Mouse (Mus musculus) frontal cortex, postnatal 25 days (tissue): Measurements from ENCODE around the gene Zfyve16.

Experiments used
- DNase-seq, 2 experiments: peaks; one replicate each; pipeline ENCODE4 v3.0.0; 2022; ENCODE audit warnings: low spot score in 2 of 2

Gene Zfyve16

DNA sequence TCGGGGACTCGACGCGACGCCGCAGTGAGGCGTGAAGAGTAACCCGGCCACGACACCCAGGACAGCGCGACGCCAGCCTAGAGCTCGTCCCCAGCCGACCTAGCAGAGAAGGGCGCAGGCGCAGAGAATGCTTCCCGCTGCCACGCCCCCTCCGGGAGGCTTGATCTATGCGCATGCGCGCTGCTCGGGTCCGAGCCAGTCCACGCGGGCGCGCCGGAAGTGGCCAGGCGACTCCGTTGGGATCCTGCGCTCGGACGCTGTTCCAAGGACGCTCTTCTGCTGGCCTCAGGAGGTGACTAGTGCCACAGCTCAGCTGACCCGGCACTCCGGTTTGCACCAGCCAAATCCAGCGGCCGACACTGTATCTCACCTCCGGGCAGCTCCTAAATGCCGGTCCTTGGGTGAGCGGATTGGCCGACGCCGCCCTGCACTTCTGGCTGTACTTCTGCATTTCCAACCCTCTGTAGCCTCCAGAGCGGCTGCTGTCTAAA is at the start of gene Zfyve16:
Gene Zfyve16, minus strand, starts transcription at position 148 of the 491 bp plus-strand sequence.
- peak; percentile 96 to 97 for DNase-seq

DNA sequence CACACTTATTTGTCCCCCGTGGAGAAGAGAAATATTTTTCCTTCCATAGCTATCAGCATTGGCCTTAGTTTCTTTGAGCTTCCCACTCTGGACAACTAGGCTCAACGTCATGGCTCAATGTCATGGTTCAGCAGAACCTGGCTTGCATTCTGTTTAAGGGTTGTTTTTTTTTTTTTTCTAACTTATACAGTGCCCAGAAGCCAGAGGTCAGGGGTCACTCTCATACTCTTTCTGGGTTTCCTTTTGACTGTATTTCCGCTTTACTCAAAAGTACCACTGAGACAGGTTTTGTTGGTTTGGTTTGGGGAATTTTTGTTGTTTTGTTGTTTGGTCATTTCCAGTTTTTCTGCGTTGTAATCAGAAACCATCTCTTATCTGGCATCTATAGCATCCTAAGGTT is 47.5 kb upstream of the Zfyve16 start:
- DNase-seq, result no peak

DNA sequence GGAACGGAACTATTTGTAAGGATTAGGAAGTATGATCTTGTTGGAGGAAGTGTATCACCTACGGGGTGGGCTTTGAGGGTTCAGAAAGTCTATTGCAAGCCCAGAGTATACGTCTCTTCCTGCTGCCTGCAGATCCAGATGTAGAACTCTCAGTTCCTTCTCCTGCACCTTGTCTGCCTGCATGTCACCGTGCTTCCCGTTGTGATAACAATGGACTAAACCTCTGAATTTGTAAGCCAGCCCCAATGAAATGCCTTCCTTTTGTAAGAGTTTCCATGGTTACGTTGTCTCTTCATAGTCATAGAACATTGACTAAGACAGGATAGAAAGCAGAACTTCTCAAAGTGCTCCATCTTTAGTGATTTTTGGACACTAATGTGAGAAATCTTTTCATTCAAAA is 46.0 kb upstream of the Zfyve16 start:
- DNase-seq, result no peak

DNA sequence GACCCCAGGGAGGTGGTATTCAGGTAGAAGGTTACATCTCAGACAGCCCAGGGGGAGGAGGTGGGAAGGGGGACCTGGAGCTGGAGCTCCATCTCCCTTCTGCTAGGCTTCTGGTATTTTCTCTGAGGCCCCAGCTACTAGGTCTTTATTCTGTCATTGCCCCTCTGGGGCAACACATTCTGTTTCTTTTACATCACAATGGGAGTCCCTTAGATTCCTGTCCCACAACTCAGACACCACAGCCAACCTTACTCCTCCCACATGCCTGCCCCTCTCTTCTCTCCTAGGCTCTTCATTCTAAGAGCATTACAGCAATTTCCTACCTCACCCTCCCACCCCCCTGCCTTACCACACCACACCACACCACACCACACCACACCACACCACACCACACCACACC is 45.4 kb upstream of the Zfyve16 start, which contains the start of gene Spz1:
Gene Spz1, minus strand, starts transcription at position 101 of the 400 bp plus-strand sequence.
- no peak for DNase-seq

DNA sequence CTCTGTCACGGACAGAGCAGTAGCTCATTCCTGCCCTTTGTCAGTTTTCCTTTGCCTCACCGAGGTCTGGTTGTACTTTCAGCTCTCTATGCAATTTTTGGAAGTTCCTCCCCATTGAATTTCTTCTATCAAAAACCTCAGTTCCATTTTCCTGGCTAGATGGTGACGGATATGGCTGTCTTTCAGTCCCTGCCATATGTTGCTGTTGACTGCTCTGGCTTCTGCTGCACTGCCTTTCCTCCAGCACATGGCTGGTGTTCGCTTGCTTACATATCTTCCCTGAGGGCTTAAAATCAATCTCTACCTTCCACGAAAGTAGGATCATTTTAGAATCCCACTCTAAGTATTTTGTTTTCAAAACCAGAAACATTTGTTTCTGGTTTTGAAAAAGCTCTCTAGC is 28.8 kb upstream of the Zfyve16 start:
- DNase-seq, result no peak

DNA sequence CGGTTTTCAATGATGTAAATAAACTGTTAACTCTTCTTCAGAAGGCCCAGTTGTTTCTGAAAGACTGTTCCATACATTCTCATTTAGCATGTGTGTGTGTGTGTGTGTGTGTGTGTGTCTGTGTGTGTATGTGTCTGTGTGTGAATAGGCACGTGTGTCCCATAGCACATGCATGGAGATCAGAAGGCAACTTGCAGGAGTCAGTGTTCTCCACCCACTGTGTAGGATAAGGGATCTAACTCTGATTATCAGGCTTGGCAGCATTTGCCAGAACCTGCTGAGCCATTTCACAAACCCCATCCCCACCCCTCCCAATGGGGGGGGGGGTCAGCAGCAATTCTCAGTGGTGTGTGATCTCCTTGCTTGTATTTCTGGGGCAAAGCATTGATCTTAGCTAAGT is 26.6 kb upstream of the Zfyve16 start:
- no peak for DNase-seq

DNA sequence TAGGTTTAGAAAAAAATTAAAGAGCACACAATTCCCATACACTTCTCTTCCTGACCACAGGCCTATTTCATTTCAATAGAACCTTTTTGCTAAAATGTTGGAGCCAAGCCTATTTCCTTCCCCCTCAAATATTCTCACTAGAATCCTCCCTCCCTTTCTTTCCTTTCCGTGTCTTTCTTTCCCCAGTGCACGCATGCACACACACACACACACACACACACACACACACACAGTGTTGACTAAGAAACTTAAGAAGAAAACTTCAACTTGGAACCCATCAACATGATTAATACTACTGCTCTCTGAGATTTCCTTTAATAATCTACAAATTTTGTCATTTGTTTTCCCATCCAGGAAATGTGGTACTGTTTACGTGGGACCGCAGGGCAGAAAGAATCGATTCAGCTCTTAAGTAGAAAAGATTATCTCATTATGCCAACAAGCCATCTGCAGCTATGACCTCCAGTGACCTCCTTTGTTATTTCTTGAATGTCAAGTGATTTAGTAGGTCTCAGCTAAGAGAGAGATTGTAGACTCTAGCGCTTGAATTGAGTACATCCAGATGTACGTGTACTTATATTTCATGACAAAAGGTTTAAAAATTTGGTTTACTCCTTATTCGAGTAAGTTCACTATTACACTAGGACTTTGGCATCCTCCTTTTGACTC is 25.9 kb upstream of the Zfyve16 start:
- DNase-seq, result no peak

DNA sequence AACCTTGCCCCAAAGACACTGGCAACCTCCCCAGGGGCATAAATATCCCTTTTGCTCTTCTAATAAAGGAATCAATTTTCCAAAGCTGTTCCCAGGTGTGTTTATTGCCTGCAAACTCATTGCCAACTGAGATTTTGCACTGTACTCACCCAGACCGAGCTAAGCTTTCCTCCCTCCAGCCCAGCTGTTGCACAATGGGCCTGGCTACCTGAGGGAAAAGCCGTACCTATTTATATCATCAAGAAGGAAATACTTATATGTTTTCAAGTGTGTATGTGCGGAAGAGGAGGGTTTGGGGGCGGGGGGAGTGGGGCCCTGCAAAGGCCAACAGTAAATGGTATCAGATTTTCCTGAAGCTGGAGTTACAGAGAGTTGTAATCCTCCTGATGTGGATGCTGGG is 16.4 kb upstream of the Zfyve16 start:
- DNase-seq, result no peak

DNA sequence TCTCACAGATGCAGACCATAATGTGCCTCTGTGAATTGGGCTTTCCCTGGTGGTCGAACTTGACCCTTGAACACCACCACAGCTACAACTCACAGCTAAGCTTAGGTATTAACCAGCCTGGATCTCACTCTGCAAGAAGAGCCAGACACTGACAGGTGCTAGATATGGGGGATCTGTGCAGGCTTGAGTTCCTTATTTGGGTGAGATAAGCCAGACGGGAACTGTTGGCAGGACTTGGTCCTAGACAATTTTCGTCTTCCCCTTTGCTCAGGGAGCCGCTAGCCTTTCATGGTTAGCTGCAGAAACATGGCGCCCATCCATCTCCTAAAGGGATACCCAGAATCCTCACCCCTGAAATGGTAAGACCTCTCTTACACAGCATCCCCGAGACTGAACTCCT is 10.3 kb upstream of the Zfyve16 start:
- no peak for DNase-seq

DNA sequence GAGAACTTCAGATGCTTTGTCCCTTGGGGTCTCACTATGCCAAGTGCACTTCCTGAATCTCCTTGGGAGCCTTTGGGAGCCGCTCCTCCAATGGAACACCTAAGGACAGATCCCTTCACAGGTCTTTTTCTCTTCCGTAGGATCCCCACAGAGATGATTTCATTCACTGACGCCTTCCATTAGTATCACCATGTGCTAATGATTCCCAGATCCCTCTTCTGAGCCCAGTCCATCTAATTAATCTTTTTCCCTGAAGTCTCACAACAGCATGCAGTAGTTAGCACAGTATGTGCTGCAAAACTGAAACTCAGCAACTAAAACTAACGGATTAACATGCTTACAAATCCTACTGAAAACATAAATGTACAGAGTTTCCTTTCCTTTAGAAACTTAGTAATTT is 8.5 kb upstream of the Zfyve16 start:
- DNase-seq, result no peak

DNA sequence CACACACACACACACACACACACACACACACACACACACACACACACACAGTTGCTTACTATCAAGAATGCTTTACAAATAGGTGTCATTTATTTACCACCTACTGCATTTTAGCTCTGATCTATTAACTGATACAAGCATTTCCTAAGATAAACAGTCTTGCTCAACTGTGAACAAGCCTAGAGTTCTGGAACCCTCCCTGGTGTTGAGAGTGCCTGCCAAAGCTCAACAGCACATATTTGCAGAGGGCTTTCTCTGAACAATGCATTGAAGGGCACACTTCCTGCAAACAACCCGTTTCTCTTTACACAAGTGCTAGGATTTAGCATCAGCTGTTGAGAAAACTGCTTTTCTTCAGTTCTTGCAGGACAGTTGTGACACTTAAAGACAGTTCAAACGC is 3.1 kb upstream of the Zfyve16 start:
- no peak for DNase-seq

DNA sequence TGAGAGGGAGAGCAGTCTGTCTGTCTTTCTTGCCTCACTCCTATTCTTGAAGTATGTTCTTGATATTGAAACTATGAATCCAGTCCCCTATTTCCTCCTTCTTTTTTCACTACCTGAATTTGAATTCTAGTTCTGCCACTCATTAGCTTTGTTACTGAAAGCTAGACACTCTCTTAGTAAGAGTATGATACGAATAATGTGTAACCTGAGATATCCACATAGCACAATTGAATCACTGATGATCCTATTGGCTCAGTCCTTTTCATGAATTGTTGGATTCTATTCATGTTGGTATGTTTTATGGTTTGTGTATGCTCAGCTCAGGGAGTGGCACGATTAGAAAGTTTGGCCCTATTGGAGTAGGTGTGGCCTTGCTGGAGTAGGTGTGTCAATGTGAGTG is 1.5 kb upstream of the Zfyve16 start:
- DNase-seq, result no peak

DNA sequence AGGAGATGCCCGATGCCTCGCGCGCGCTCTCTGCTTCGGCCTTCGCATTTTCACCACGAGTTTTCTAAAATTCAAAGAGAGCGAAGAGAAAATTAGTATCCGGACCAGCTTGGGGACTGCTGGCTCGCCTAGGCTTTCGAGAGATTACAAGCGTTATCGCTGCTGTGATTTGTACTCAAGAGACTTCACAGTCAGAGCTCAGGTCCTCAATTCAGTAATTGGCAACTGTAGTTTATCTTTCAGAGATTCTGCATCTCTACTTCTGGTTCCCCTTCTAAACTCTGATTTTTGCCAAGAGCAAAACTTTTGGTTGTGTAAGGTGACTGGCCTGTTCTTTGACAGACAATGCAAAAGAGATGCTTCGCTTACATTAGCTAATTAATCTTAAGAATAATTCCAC is 569 bp upstream of the Zfyve16 start:
- no peak for DNase-seq

DNA sequence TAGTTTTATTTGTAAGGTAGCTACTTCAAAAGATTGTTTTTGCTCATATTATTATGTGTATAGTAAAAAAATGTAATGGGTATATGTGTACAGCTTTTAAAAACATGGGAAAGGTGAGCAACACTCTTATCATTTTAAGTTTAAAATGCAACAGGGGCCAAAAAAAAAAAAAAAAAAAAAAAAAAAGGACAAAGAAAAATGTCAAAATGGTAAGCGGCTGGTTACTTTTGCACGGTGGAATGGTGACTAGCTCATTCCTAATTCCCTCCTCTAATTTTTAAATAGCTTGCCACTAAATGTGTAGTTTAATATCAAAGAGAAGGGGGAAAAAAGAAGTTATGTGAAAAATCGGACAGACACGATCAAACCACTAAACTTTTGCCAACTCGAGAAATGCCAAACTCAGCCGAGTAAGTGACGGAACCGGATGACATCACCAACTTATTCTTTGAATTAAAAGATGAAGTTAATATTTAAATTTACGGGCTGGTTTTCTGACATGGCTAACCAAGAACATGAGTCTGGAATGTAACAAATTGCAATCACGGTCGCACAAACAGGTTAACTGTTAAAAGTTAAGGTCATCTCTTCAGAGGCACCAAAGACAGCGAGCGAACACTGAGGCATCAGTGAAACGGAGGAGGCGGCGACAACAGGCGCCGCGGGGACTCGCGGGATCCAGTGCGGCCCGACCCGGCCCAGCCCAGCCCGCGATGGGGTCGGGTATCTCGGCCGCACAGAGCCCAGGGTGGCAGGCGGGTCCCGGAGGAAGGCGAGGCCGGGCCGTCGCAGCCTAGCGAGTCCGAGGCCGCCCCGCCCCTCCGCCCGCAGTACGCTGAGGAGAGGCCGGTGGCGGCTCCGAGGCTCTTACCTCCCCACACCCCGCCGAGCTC is 594 bp downstream of the Zfyve16 start:
- no peak for DNase-seq

DNA sequence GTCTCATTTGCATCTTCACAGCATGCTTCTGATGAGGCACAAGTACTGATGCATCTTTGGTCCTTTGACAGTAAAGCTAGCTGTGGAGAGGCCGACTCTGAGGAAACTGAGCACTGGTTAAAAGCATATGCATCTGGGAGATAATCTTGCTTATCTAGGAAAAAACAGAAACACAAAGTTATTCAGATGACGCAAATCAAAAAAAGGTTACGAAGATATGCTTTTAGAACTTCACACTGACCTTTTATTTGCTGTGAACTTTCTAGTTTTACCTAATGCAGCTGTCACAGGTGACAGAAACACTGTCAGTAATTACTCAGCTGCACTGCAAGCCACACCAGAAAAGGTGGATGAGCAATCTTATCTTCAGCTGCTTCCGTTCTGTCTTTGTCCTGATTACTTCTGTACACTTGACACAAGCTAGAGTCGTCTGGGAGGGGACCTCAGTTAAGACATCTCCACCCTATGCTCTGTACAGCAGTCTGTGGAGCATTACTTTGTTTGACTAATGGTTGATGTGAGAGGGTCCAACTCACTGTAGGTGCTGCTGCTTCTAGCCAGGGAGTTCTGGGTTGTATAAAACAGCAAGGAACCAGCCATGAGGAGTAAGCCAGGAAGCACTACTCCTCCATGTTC is 7.4 kb downstream of the Zfyve16 start:
- DNase-seq, result no peak

DNA sequence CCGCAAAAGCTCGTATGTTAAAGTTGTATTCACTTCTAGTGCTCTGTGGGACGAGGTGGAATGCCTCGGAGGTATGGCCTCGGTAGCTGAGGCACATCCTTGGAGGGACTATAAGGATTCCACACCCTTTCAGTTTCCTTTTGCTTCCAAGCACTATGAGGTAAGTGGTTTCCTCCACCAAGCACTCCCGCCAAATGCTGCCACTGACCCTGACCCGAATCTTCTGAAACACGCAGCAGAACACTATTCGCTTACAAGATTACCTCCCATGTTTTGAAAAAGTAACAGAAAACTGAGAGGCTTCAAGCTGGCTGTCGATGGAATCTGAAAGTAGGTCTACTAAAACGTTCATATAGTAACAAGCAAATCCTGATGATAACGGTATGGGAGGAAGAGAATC is 25.8 kb downstream of the Zfyve16 start:
- no peak for DNase-seq

DNA sequence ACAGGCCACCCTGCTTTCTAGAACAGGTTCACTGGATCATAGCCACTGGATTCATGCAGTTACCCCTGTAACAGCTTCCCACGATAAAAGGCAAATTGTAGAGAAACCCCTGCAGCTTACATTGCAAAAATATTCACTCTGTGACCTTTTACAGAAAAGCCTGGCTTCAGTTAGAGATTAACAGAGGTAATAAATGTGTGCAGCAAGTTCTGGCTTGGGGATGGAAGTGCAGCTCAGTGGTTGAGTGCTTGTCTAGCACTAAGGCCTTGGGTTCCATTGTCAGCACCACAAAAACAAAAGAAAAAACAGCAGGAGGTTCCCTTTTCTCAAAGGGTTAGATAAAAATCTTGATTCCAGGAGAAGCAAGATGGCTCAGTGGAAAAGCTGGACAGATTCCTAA is 38.7 kb downstream of the Zfyve16 start:
- DNase-seq, result no peak

DNA sequence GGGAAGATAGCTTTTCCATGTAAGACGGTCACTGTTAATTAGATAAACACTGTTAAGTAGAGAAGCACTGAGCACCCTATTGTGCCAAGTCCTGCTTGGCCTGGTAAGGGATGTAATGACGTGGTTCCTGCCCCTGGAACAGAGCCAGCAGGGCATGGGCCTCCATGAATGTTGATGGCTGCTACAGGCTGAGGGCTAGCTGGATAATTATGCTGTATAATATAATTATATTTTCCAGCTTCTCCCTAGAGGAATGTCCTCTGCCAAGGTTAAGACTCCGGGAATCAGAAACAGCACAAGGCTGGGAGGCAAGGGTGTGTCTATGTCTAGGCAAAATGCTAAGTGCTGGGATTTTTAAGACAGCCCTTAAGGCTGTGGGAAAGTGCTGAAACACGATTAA is 39.9 kb downstream of the Zfyve16 start:
- DNase-seq, result no peak

DNA sequence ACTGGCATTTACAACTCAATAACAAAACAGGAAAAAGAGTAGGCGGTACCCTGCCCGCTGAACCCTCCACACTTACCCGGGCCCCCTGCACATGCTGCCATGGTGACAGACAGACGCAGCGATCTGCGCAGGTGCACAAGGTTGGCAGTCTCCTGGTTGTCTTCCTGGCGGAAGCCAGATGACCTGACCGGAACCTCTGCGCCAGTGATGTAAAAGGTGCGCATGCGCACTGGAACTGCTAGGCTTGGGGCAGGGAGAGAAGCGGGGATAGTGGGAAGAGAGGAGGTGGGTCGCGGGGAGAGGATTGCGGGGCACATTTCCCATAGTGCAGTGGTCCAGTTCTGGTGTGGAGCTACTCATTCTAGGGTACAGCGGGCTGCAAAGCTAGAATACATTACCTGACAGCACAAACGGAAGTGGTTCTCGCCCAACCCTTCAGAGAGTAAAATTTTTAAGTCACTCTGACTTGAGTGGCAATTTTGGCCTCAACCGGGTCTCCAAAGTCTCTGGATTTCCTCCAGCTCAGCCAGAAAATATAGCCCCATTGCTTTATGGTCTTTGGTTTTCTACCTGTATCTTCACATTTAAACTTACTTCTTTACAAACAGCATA is 46.7 kb downstream of the Zfyve16 start, which contains the start of gene Fam151b:
Gene Fam151b, minus strand, starts transcription at position 164 of the 612 bp plus-strand sequence.
- peak; percentile 73 to 84 for DNase-seq

DNA sequence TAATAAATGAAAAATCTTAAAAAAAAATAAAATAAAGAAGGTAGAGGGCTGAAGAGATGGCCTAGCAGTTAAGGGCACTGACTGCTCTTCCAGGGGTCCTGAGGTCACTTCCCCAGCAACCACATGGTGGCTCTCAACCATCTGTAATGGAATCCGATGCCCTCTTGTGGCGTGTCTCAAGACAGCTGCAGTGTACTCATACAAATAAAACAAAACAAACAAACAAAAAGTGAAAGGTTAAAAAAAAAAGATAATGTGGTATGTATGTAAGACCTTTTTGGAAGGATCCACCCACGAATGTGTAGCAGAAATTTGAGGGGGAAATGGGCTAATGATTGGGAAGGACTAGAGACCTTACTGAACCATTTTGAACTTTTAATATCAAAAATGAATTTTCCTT is 47.3 kb downstream of the Zfyve16 start:
- peak; percentile 15 to 16 for DNase-seq

DNA sequence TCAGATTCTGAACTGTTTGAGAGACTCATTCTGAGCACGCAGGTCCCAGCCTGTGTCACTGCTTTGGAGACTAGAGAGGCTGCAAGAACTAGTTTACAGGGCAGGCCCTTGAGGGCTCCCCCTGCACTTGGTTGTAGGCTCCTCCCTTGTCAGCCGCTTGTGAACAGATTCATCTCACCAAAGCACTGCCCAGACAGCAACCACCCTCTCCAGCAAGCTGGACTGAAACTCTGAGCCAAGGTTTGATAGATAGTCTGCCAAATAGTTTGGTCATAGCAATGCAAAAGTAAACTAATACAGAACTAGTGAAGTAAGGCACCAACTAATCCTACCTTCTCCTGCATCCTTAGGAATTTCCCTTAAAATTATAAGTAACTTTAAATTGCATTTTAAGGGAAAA is 60.5 kb downstream of the Zfyve16 start:
- no peak for DNase-seq

DNA sequence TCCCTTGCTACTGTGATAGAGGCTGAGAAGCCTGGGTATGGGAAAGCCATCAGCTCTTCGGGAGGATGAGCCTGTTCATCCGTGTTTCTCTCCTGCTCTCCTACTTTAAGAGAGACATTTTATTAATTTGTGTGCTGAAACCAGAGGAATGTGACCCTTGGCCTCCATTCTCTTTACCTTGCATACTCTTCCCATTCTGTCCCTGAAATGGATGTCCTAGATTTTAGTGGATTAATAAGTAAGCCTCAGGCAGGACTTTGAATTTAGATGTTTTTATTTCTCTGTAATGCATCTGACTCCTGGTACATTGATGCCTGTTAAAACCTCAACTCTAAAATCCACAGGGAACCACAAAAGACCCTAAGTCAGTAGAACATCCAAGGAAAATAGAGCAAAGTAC is 61.3 kb downstream of the Zfyve16 start:
- DNase-seq, result no peak
